In the genomic region with DNA sequence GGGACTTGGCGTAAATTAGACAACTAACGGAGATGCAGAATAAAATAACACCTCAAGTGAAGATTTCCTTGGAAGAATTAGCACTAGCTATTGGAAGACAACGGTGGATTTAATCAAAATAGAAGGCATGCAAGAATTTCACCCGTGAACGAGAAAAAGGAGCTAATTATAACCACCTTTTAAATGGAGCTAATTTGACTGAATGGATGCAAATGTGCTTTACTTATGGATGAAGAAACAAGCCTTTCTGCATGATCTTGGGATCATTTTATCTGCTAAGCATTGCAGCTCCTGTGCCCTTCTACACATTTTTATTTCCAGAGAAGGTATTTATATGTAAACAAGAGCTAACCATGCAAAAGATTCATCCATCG, we compare ENCODE assay signal across 19 mouse cellular contexts.
DNase-seq lines count a peak whose midpoint lies in the region; ATAC-seq and TF ChIP-seq lines count a peak whose summit lies in the region.
"Had no signal": no experiment of that assay in that cellular context is flagged by ENCODE, and none has a peak within 500 bp of the region (broad histone marks: within the 10 kb centered on the region; RNA-seq: fewer than 3 reads in every experiment).

No protein-coding gene starts in this region.

- peak overlapping the region; percentile 29 for H3K4me2 ChIP-seq in hindbrain, embryonic 12.5 days (replicated peaks)
- H3K4me2 ChIP-seq in hindbrain, embryonic 11.5 days (replicated peaks; ENCODE audit: low read depth, low read length): no peak overlapping the region
- H3K4me2 ChIP-seq in forebrain, postnatal 0 days (ENCODE audit: low read depth): peak overlapping the region; percentile 45
- peak overlapping the region; percentile 50 for H3K4me2 ChIP-seq in midbrain, postnatal 0 days (ENCODE audit: low read depth, low read length, poor library complexity, severe bottlenecking)
- H3K4me2 ChIP-seq: embryonic facial prominence, embryonic 12.5 days; heart, embryonic 12.5 days; liver, embryonic 15.5 days had no signal

- peaks cover 16% of the 10 kb centered on the region; the same call in 1 of the 2 replicates for H3K4me1 ChIP-seq in hindbrain, embryonic 12.5 days
- H3K4me1 ChIP-seq in hindbrain, embryonic 11.5 days (replicated peaks; ENCODE audit: control insufficient read depth, insufficient read depth, low read length): no peaks in the 10 kb centered on the region
- H3K4me1 ChIP-seq in cortical plate, adult 2 months (ENCODE audit: control insufficient read depth, insufficient read depth, low read length): no peaks in the 10 kb centered on the region
- peaks cover 9% of the 10 kb centered on the region; the same call in 1 of the 2 replicates for H3K4me1 ChIP-seq in forebrain, postnatal 0 days (ENCODE audit: insufficient read depth)
- H3K4me1 ChIP-seq in midbrain, postnatal 0 days (ENCODE audit: insufficient read depth, low read length): no peaks in the 10 kb centered on the region
- H3K4me1 ChIP-seq: heart, embryonic 12.5 days; liver, embryonic 15.5 days had no signal

- H3K27ac ChIP-seq in hindbrain, embryonic 12.5 days: peak overlapping the region; percentile 76
- H3K27ac ChIP-seq in hindbrain, embryonic 11.5 days (ENCODE audit: low read depth, low read length): no peak overlapping the region
- H3K27ac ChIP-seq in cortical plate, adult 2 months (ENCODE audit: insufficient read depth, low read length): no peak overlapping the region
- H3K27ac ChIP-seq in forebrain, postnatal 0 days (ENCODE audit: low read depth, low read length): peak overlapping the region; percentile 64
- H3K27ac ChIP-seq in midbrain, postnatal 0 days (ENCODE audit: low read depth, low read length): peak overlapping the region; percentile 75
- H3K27ac ChIP-seq: embryonic facial prominence, embryonic 12.5 days; liver, embryonic 15.5 days had no signal

- no peak for DNase-seq in hindbrain, embryonic 11.5 days (ENCODE audit: low spot score)
- no peak for DNase-seq in forebrain, postnatal 0 days
- no peak for DNase-seq in midbrain, postnatal 0 days (ENCODE audit: low spot score)
- DNase-seq in urinary bladder, postnatal 14 days (ENCODE audit: low spot score): no peak
- DNase-seq: kidney, postnatal 14 days; spleen, adult 18-20 months; thymus, adult 2 months had no signal

- WGBS in hindbrain, embryonic 12.5 days: 59% methylated on average over 6 of the region's 6 CpGs
- WGBS in hindbrain, embryonic 11.5 days: 80% methylated on average over 6 of the region's 6 CpGs
- 7% methylated on average over 6 of the region's 6 CpGs for WGBS in forebrain, postnatal 0 days
- 36% methylated on average over 6 of the region's 6 CpGs for WGBS in midbrain, postnatal 0 days

- H3K9me3 ChIP-seq in hindbrain, embryonic 12.5 days (replicated peaks): no peaks in the 10 kb centered on the region
- no peaks in the 10 kb centered on the region for H3K9me3 ChIP-seq in hindbrain, embryonic 11.5 days (ENCODE audit: control insufficient read depth, low read length)
- no peaks in the 10 kb centered on the region for H3K9me3 ChIP-seq in forebrain, postnatal 0 days (ENCODE audit: low read length)
- no peaks in the 10 kb centered on the region for H3K9me3 ChIP-seq in midbrain, postnatal 0 days (ENCODE audit: low read length)
- H3K9me3 ChIP-seq: embryonic facial prominence, embryonic 12.5 days; G1E; heart, embryonic 12.5 days; liver, embryonic 15.5 days had no signal

- H3K9ac ChIP-seq in hindbrain, embryonic 12.5 days: 0 out of 2 replicates have a peak overlapping the region, but pooled peaks have one; percentile 13
- H3K9ac ChIP-seq in hindbrain, embryonic 11.5 days (ENCODE audit: low read depth, low read length): no peak overlapping the region
- peak overlapping the region; percentile 56 for H3K9ac ChIP-seq in forebrain, postnatal 0 days
- peak overlapping the region; percentile 69 for H3K9ac ChIP-seq in midbrain, postnatal 0 days (replicated peaks; ENCODE audit: low read length, poor library complexity, severe bottlenecking)
- H3K9ac ChIP-seq: embryonic facial prominence, embryonic 12.5 days; heart, embryonic 12.5 days; liver, embryonic 15.5 days had no signal

- no peak for TF ChIP-seq POLR2A in cortical plate, adult 2 months (IDR thresholded peaks at IDR 0.05; ENCODE audit: extremely low read depth, insufficient read depth, low read length)

- peak overlapping the region; percentile 7 for H3K4me3 ChIP-seq in hindbrain, embryonic 12.5 days
- no peak overlapping the region for H3K4me3 ChIP-seq in hindbrain, embryonic 11.5 days (ENCODE audit: low read depth, low read length)
- H3K4me3 ChIP-seq in cortical plate, adult 2 months (ENCODE audit: insufficient read depth, low read length): peak overlapping the region; percentile 43; the same call in 1 of the 2 replicates
- H3K4me3 ChIP-seq in forebrain, postnatal 0 days (ENCODE audit: low read depth, low read length): peak overlapping the region; percentile 42
- H3K4me3 ChIP-seq in midbrain, postnatal 0 days (ENCODE audit: low read depth, low read length): peak overlapping the region; percentile 46
- H3K4me3 ChIP-seq: embryonic facial prominence, embryonic 12.5 days; heart, embryonic 12.5 days; liver, embryonic 15.5 days; myocyte had no signal

- no peak for TF ChIP-seq CTCF in cortical plate, adult 2 months (IDR thresholded peaks at IDR 0.05; ENCODE audit: extremely low read depth, insufficient read depth, low read length)
- no peak for TF ChIP-seq CTCF in forebrain, postnatal 0 days (IDR thresholded peaks at IDR 0.05; ENCODE audit: low read depth)
- TF ChIP-seq CTCF in midbrain, postnatal 0 days (IDR thresholded peaks at IDR 0.05): no peak

- no peaks in the 10 kb centered on the region for H3K27me3 ChIP-seq in hindbrain, embryonic 12.5 days
- H3K27me3 ChIP-seq in hindbrain, embryonic 11.5 days (ENCODE audit: control insufficient read depth, insufficient read depth, low read length): no peaks in the 10 kb centered on the region
- no peaks in the 10 kb centered on the region for H3K27me3 ChIP-seq in forebrain, postnatal 0 days (ENCODE audit: insufficient read depth, low read length)
- H3K27me3 ChIP-seq in midbrain, postnatal 0 days (ENCODE audit: insufficient read depth, low read length): no peaks in the 10 kb centered on the region
- H3K27me3 ChIP-seq: embryonic facial prominence, embryonic 12.5 days; heart, embryonic 12.5 days; liver, embryonic 15.5 days had no signal

- ATAC-seq in hindbrain, embryonic 12.5 days (ENCODE audit: low FRiP score): no peak
- ATAC-seq in hindbrain, embryonic 11.5 days (ENCODE audit: low FRiP score): no peak
- ATAC-seq in forebrain, postnatal 0 days: no peak
- ATAC-seq in midbrain, postnatal 0 days (ENCODE audit: low FRiP score): no peak
- no peak for ATAC-seq in cerebellum, adult (ENCODE audit: insufficient number of reproducible peaks, low FRiP score, low TSS enrichment)
- no peak for ATAC-seq in megakaryocyte, adult 5-6 weeks (ENCODE audit: poor library complexity, severe bottlenecking)
- ATAC-seq: CD4-positive, CD25-positive, alpha-beta regulatory T cell, adult 4 months; intestine, postnatal 0 days; lung, postnatal 0 days had no signal

- H3K36me3 ChIP-seq in hindbrain, embryonic 12.5 days: no peaks in the 10 kb centered on the region
- no peaks in the 10 kb centered on the region for H3K36me3 ChIP-seq in hindbrain, embryonic 11.5 days (ENCODE audit: control insufficient read depth, insufficient read depth, low read length)
- no peaks in the 10 kb centered on the region for H3K36me3 ChIP-seq in forebrain, postnatal 0 days (ENCODE audit: insufficient read depth)
- no peaks in the 10 kb centered on the region for H3K36me3 ChIP-seq in midbrain, postnatal 0 days (ENCODE audit: insufficient read depth, low read length)
- H3K36me3 ChIP-seq: embryonic facial prominence, embryonic 12.5 days; G1E; heart, embryonic 12.5 days; liver, embryonic 15.5 days had no signal

Comparison
In these comparisons a context has a peak if more than half of its experiments do, and no peak if none do; other contexts are left out.
1. H3K27ac ChIP-seq: peak in hindbrain, embryonic 12.5 days (single experiment), forebrain, postnatal 0 days (single experiment) and midbrain, postnatal 0 days (single experiment); none in hindbrain, embryonic 11.5 days (single experiment) and cortical plate, adult 2 months (single experiment).